Mouse (Mus musculus) testis, adult 2 months (tissue): ENCODE measurements around the gene Creb3l4.

Source experiments
- CTCF ChIP-seq: fragments of 200-500 bp; IDR thresholded peaks from 2 replicates; pipeline ENCODE4 v1.5.1; 2012; ENCODE audit warnings: low read depth, mild to moderate bottlenecking, inconsistent platforms, low read length, moderate library complexity; ENCODE audit not compliant: control insufficient read depth, insufficient read depth, insufficient replicate concordance
- POLR2A ChIP-seq: fragments of 200-500 bp; IDR thresholded peaks from 2 replicates; pipeline ENCODE4 v1.6.1; 2012; ENCODE audit warnings: low read depth, mild to moderate bottlenecking, inconsistent platforms, low read length, moderate library complexity; ENCODE audit not compliant: control insufficient read depth

- TF ChIP-seq POLR2A, result no peak
- no peak for TF ChIP-seq CTCF
Observed at GRCm38 (mm10) chr3:90263121-90263771, 19.9 kb upstream of the Creb3l4 start.
